In genomic region chr14:13361184-13361583, GRCm38 (mm10) we compare ENCODE assay signal across 21 mouse cellular contexts.
A peak's percentile ranks its signal among the peaks of the same experiment; 100 is the strongest.
DNase-seq lines count a peak whose midpoint lies in the region; ATAC-seq and TF ChIP-seq lines count a peak whose summit lies in the region.
"Had no signal": no experiment of that assay in that cellular context is flagged by ENCODE, and none has a peak within 500 bp of the region (broad histone marks: within the 10 kb centered on the region; RNA-seq: fewer than 3 reads in every experiment).

No protein-coding gene starts in this region.

- no peaks in the 10 kb centered on the region for H3K9me3 ChIP-seq in liver, postnatal 0 days (ENCODE audit: low read length)
- H3K9me3 ChIP-seq in forebrain, embryonic 10.5 days: no peaks in the 10 kb centered on the region
- H3K9me3 ChIP-seq: forebrain, embryonic 12.5 days; hindbrain, embryonic 13.5 days; limb, embryonic 10.5 days had no signal

- no peak overlapping the region for H3K4me2 ChIP-seq in liver, postnatal 0 days (ENCODE audit: low read depth, low read length)
- H3K4me2 ChIP-seq: forebrain, embryonic 12.5 days; hindbrain, embryonic 13.5 days had no signal

- no peak overlapping the region for H3K27ac ChIP-seq in kidney, adult 2 months (ENCODE audit: insufficient read depth, low read depth, low read length)
- 0 out of 2 replicates have a peak overlapping the region, but pooled peaks have one; percentile 16 for H3K27ac ChIP-seq in liver, postnatal 0 days (ENCODE audit: low read depth)
- H3K27ac ChIP-seq in forebrain, embryonic 10.5 days: no peak overlapping the region
- H3K27ac ChIP-seq: forebrain, embryonic 12.5 days; hindbrain, embryonic 13.5 days; kidney, postnatal 0 days; limb, embryonic 10.5 days; liver, embryonic 14.5 days had no signal

- peak; percentile 2 for DNase-seq in kidney, adult 2 months
- DNase-seq in kidney, adult 9 months: no peak
- peak; percentile 54 for DNase-seq in 3134 (ENCODE audit: extremely low read depth, insufficient read length, low spot score)
- peak; percentile 20 for DNase-seq in brain, adult 2 months (ENCODE audit: low read depth, low spot score)
- no peak for DNase-seq in liver, postnatal 0 days
- no peak for DNase-seq in left cerebral cortex, postnatal 36 days (ENCODE audit: low spot score in 2 of 2)
- DNase-seq in spleen, adult 18-20 months: no peak
- DNase-seq in forebrain, embryonic 10.5 days (ENCODE audit: extremely low spot score, low spot score): no peak
- DNase-seq: adrenal gland, adult 8-10 months; cerebellum, adult 9-10 months; gastrocnemius, postnatal 36 days; kidney, adult 11 months; lung, postnatal 10 days; thymus, postnatal 14 days had no signal

- H3K36me3 ChIP-seq in kidney, adult 2 months (ENCODE audit: control insufficient read depth, insufficient read depth, low read length): no peaks in the 10 kb centered on the region
- H3K36me3 ChIP-seq in liver, postnatal 0 days (replicated peaks; ENCODE audit: insufficient read depth, low read length): no peaks in the 10 kb centered on the region
- H3K36me3 ChIP-seq in forebrain, embryonic 10.5 days (replicated peaks): no peaks in the 10 kb centered on the region
- H3K36me3 ChIP-seq: forebrain, embryonic 12.5 days; hindbrain, embryonic 13.5 days; limb, embryonic 10.5 days had no signal

- TF ChIP-seq EP300 in liver, postnatal 0 days (IDR thresholded peaks at IDR 0.05; ENCODE audit: low read depth): no peak

- H3K4me1 ChIP-seq in kidney, adult 2 months (ENCODE audit: control insufficient read depth, insufficient read depth, low read length): no peaks in the 10 kb centered on the region
- no peaks in the 10 kb centered on the region for H3K4me1 ChIP-seq in liver, postnatal 0 days (ENCODE audit: insufficient read depth)
- H3K4me1 ChIP-seq in forebrain, embryonic 10.5 days: peaks cover 4% of the 10 kb centered on the region; the same call in 1 of the 2 replicates
- H3K4me1 ChIP-seq: limb, embryonic 10.5 days had no signal

- no peak overlapping the region for H3K4me3 ChIP-seq in kidney, adult 2 months (ENCODE audit: insufficient read depth, low read depth, low read length)
- H3K4me3 ChIP-seq in liver, postnatal 0 days (ENCODE audit: low read depth, low read length): no peak overlapping the region
- H3K4me3 ChIP-seq in forebrain, embryonic 10.5 days: no peak overlapping the region
- H3K4me3 ChIP-seq: forebrain, embryonic 12.5 days; hindbrain, embryonic 13.5 days; limb, embryonic 10.5 days had no signal

- intact Hi-C loops in left cerebral cortex, postnatal 36 days (cut with DNase I): no loop called here

- TF ChIP-seq POLR2A in kidney, adult 2 months (IDR thresholded peaks at IDR 0.05; ENCODE audit: low read depth, low read length): no peak

- TF ChIP-seq CTCF in kidney, adult 2 months (conservative IDR thresholded peaks at IDR 0.05; ENCODE audit: insufficient read depth, insufficient read length, low read depth, low read length): no peak
- no peak for TF ChIP-seq CTCF in liver, postnatal 0 days (IDR thresholded peaks at IDR 0.05; ENCODE audit: low read depth)

- peak; percentile 75 for ATAC-seq in liver, postnatal 0 days
- ATAC-seq: CD4-positive, CD25-positive, alpha-beta regulatory T cell, adult 4 months; midbrain, embryonic 16.5 days had no signal

- H3K9ac ChIP-seq in liver, postnatal 0 days (replicated peaks): no peak overlapping the region
- H3K9ac ChIP-seq: forebrain, embryonic 12.5 days; hindbrain, embryonic 13.5 days; liver, embryonic 14.5 days had no signal

- no peaks in the 10 kb centered on the region for H3K27me3 ChIP-seq in kidney, adult 2 months (replicated peaks; ENCODE audit: control insufficient read depth, insufficient read depth, low read length)
- H3K27me3 ChIP-seq in liver, postnatal 0 days (ENCODE audit: insufficient read depth, low read length): no peaks in the 10 kb centered on the region
- H3K27me3 ChIP-seq in forebrain, embryonic 10.5 days (ENCODE audit: poor library complexity, severe bottlenecking): no peaks in the 10 kb centered on the region
- H3K27me3 ChIP-seq: forebrain, embryonic 12.5 days; hindbrain, embryonic 13.5 days had no signal

Comparison
In these comparisons a context has a peak if more than half of its experiments do, and no peak if none do; other contexts are left out.
1. DNase-seq: peak in kidney, adult 2 months (single experiment), 3134 (single experiment) and brain, adult 2 months (single experiment); none in kidney, adult 9 months (single experiment), liver, postnatal 0 days (single experiment), left cerebral cortex, postnatal 36 days (0 of 2), spleen, adult 18-20 months (0 of 2) and forebrain, embryonic 10.5 days (single experiment).